Mouse (Mus musculus): ENCODE results near the gene Kpna4. TPM values are rescaled to one million over a fixed set of nuclear protein-coding genes. Genes with fewer than 3 reads are reported as not detected.
A peak's percentile ranks its signal among the peaks of the same experiment; 100 is the strongest.

Gene Kpna4
- polyA plus RNA-seq, 1 experiment from 2014 or later = 31.8 TPM

DNA sequence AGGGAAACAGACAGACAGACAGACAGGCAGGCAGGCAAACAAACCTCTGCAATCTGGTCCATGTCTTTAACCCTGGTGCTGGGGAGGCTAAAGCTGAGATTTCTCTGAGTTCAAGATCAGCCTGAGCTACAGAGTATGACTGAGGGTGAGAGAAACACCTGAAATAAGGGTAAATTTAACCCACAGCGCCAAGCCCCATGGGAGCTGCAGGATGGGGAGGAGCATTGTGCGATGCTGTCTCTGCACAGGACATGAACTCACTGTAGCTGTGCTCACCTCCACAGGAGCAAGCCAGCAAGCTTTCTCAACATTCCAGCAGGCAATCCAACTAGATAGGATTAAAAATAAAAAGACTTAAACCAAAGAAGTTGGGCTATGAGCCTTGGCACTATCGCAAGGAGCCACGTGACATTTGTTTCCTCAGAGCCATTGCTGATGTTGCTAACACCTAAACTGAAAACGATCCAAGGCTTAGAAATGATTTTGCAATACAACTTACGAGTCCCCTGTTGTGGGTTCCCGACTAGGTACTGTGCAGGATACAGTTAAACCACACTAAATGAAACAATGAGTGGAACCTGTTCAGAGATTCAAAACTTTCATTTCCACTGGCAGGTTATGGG, 15.6 kb upstream of the Kpna4 start:
- Histone ChIP-seq H3K27ac (no peak overlapping the region), H3K4me2 (no peak overlapping the region), H3K4me1 (no peaks in the 10 kb centered on the region), H3K9ac (no peak overlapping the region), H3K36me3 (no peaks in the 10 kb centered on the region), H3K27me3 (no peaks in the 10 kb centered on the region), H3K4me3 (no peak overlapping the region), H3K9me3 (no peaks in the 10 kb centered on the region)
- ATAC-seq (ENCODE audit: insufficient number of reproducible peaks, insufficient read depth, low FRiP score, low TSS enrichment, low read depth) = no peak
- WGBS = 83% methylated on average over 7 of the region's 7 CpGs

DNA sequence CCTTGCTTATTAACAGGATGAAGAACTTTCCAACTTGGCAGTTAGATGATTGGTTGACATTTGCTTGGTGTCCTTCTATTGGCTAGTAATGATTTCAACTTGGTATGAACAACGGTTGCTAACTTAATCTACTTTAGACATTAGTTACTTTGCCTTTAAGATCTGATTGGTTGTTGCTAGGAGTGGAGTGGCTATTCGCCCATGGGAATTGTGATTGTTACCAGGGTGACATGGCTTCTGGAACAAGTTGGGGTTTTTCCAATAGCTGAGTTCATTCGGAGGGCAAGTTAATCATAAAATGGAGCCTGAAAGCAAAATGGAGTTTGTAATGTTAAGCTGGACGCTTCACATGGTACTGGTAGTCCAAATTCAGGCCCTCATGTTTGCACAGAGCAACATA, 13.9 kb upstream of the Kpna4 start:
- Histone ChIP-seq H3K36me3 (no peaks in the 10 kb centered on the region), H3K9me3 (no peaks in the 10 kb centered on the region), H3K27me3 (no peaks in the 10 kb centered on the region), H3K4me2 (no peak overlapping the region), H3K4me3 (no peak overlapping the region), H3K9ac (no peak overlapping the region), H3K4me1 (no peaks in the 10 kb centered on the region), H3K27ac (no peak overlapping the region)
- WGBS = 76% methylated on average over 4 of the region's 4 CpGs
- ATAC-seq (ENCODE audit: insufficient number of reproducible peaks, insufficient read depth, low FRiP score, low TSS enrichment, low read depth) = no peak

DNA sequence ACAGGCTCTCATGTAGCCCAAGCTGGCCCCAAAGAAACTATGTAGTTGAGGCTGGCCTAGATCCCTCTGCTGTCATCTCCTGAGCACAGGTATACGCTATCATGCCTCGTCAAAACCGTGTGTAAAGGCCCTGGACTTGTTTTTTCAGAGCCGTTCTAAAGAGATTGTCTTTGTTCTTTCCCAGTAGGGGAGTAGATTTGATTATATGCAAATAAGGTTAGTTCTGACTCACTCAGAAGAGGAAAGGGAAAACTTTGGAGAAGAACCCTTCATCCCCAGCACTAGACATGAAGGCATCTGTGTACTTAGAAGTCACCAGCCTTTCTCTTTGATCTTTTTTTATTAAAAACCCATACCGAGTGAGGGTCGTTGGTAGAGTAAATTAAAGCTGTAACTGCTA, 9.1 kb upstream of the Kpna4 start:
- no peak for ATAC-seq (ENCODE audit: insufficient number of reproducible peaks, insufficient read depth, low FRiP score, low TSS enrichment, low read depth)
- H3K4me1 ChIP-seq = no peaks in the 10 kb centered on the region
- no peak overlapping the region for H3K4me2 ChIP-seq
- 76% methylated on average over 6 of the region's 6 CpGs for WGBS
- H3K36me3 ChIP-seq = no peaks in the 10 kb centered on the region
- H3K9me3 ChIP-seq = no peaks in the 10 kb centered on the region
- no peak overlapping the region for H3K9ac ChIP-seq
- H3K4me3 ChIP-seq = no peak overlapping the region
- H3K27me3 ChIP-seq = no peaks in the 10 kb centered on the region
- H3K27ac ChIP-seq = no peak overlapping the region

DNA sequence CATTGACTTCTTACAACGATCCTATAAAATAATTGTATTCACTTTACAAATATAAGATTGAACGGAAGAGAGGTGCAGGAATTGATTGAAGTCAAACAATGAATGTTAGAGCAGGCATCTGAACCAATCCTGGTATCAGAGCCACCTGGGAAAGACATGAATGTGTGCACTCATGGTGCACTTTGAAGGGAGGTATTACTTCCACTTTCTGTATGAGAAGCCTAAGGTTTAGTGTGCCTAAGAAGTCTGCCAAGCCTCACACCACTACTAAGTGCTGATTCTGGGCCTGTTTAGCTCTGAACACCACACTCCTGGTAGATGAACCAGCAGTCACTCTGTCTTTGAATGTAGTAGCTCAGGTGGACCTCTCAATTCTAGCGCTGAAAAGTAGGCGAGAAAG, 4.1 kb upstream of the Kpna4 start:
- ATAC-seq (ENCODE audit: insufficient number of reproducible peaks, insufficient read depth, low FRiP score, low TSS enrichment, low read depth) = no peak
- Histone ChIP-seq H3K36me3 (no peaks in the 10 kb centered on the region), H3K4me3 (no peak overlapping the region), H3K4me1 (no peaks in the 10 kb centered on the region), H3K27ac (no peak overlapping the region), H3K27me3 (no peaks in the 10 kb centered on the region), H3K9me3 (no peaks in the 10 kb centered on the region), H3K4me2 (no peak overlapping the region), H3K9ac (no peak overlapping the region)
- WGBS = 86% methylated on average over 4 of the region's 4 CpGs

DNA sequence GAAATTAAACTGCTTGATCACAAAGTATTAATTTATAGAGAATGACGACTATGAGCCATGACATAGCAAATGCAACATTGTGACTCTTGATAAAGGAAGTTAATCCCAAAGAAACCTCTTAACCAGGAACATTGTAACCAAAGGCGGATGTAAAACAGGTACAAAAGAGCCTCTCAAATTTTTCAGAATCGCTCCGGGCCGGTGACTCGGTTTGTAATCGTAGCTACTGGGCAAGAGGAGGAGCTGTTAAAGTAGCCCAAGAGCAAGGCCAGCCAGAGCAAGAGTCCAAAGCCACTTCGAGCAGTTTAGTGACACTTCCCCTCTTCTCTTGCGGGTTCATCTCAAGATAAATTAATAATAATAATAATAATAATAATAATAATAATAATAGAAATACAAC, 780 bp upstream of the Kpna4 start:
- WGBS = 6% methylated on average over 9 of the region's 9 CpGs
- Histone ChIP-seq H3K9ac (peak overlapping the region; percentile 71), H3K27ac (peak overlapping the region; percentile 69; the same call in 1 of the 2 replicates), H3K27me3 (no peaks in the 10 kb centered on the region), H3K4me2 (peak overlapping the region; percentile 71), H3K9me3 (no peaks in the 10 kb centered on the region), H3K36me3 (no peaks in the 10 kb centered on the region), H3K4me1 (peaks cover 13% of the 10 kb centered on the region), H3K4me3 (peak overlapping the region; percentile 97)
- ATAC-seq (ENCODE audit: insufficient number of reproducible peaks, insufficient read depth, low FRiP score, low TSS enrichment, low read depth) = no peak

DNA sequence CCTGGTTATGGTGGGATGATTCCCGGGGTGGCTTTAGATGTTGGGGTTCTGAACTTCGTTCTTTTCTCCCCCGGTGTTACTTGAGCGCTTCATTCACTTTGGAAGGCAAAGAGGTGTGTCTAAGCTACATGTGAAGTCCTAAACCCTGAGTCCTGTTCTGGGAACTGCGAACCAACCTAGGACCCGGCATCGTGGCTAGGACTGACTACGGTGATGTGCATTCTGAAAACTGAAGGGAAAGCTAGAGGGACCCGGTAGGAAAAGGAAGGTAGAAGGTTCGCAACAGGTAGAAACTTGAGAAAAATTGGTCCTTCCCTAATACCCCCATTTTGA, 399 bp upstream of the Kpna4 start:
- H3K4me3 ChIP-seq = peak overlapping the region; percentile 97
- H3K27ac ChIP-seq = peak overlapping the region; percentile 69; the same call in 1 of the 2 replicates
- H3K36me3 ChIP-seq = no peaks in the 10 kb centered on the region
- H3K4me2 ChIP-seq = peak overlapping the region; percentile 71
- ATAC-seq (ENCODE audit: insufficient number of reproducible peaks, insufficient read depth, low FRiP score, low TSS enrichment, low read depth) = peak; percentile 43; the same call in 1 of the 2 replicates
- WGBS = under 1% methylated on average over 10 of the region's 10 CpGs
- H3K9me3 ChIP-seq = no peaks in the 10 kb centered on the region
- H3K27me3 ChIP-seq = no peaks in the 10 kb centered on the region
- peak overlapping the region; percentile 71 for H3K9ac ChIP-seq
- peaks cover 13% of the 10 kb centered on the region for H3K4me1 ChIP-seq

DNA sequence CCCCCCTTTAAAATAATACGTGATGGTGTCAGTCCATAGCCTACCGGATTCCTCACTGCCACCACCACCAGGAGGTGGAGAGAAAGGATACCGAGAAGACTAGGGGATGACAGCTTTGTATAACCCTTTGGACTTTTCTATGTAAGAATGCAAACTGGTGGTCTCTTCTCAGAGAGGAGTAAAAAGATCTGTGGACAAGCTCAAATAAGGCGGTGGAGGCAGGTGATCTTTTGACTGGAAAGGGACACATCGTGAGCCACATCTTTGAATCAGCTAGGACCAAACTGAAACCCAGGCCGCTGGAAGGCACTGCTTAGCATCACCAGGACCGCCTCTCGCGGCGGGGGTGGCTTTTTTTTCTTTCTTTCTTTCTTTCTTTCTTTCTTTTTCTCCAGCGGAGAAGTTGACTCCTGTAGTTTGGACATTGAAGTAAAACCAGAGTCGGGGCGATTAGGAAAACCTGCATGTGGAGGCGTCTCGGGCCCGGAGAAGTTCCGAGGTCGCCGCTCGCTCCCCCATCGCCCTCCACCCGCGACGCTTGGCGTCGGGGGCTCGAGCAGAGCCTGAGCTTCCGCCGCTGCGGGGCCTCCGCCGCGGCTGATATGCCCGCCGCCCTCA, 913 bp downstream of the Kpna4 start:
- H3K27me3 ChIP-seq = no peaks in the 10 kb centered on the region
- no peak for ATAC-seq (ENCODE audit: insufficient number of reproducible peaks, insufficient read depth, low FRiP score, low TSS enrichment, low read depth)
- H3K4me3 ChIP-seq = peak overlapping the region; percentile 97
- H3K36me3 ChIP-seq = no peaks in the 10 kb centered on the region
- peak overlapping the region; percentile 97 for H3K27ac ChIP-seq
- peak overlapping the region; percentile 71 for H3K4me2 ChIP-seq
- WGBS = under 1% methylated on average over 35 of the region's 35 CpGs
- H3K9ac ChIP-seq = peak overlapping the region; percentile 95
- H3K9me3 ChIP-seq = no peaks in the 10 kb centered on the region
- H3K4me1 ChIP-seq = peaks cover 13% of the 10 kb centered on the region

DNA sequence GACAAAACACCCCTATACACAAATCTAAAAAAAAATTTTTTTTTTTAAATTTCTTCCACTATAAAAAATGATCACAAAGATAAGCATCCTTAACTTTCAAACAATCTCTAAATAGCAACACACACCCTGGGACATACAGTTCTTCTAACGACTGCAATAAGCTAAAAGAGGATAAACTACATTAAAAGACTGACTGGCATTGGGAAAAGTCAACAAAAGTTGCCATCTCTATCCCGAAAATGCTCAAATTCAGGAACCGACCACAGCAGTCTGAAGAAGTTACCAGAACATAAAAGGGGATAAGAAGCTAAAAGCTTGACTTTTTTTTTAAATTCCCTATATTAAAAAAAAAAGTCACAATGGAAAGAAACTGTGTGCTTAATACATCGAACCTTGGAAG, 1.5 kb downstream of the Kpna4 start:
- Histone ChIP-seq H3K27me3 (no peaks in the 10 kb centered on the region), H3K4me3 (peak overlapping the region; percentile 97), H3K36me3 (no peaks in the 10 kb centered on the region), H3K27ac (peak overlapping the region; percentile 97), H3K9ac (peak overlapping the region; percentile 95), H3K9me3 (no peaks in the 10 kb centered on the region), H3K4me1 (peaks cover 13% of the 10 kb centered on the region), H3K4me2 (peak overlapping the region; percentile 71)
- ATAC-seq (ENCODE audit: insufficient number of reproducible peaks, insufficient read depth, low FRiP score, low TSS enrichment, low read depth) = no peak
- 13% methylated on average over 4 of the region's 4 CpGs for WGBS

DNA sequence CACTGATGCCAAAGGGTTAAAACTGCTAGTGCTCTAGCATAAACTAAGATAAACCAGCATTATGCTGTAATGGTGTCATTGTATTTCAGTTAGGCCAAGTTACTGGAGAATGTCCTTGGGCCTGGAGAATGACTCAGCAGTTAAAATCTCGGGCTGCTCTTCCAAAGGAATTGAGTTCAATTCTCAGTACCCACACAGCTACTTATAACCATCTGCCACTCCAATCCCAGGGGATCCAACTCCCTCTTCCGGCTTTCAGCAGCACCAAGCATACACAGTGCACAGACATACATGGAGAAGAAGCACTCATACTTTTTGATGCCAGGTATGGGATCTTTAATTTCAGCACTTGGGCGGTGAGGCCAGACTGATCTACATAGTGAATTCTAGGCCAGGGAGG, 8.1 kb downstream of the Kpna4 start:
- Histone ChIP-seq H3K9me3 (no peaks in the 10 kb centered on the region), H3K4me3 (no peak overlapping the region), H3K27me3 (no peaks in the 10 kb centered on the region), H3K4me1 (peaks cover 3% of the 10 kb centered on the region; the same call in 1 of the 2 replicates), H3K4me2 (no peak overlapping the region), H3K27ac (no peak overlapping the region), H3K9ac (no peak overlapping the region), H3K36me3 (no peaks in the 10 kb centered on the region)
- WGBS = 60% methylated on average over 3 of the region's 3 CpGs
- ATAC-seq (ENCODE audit: insufficient number of reproducible peaks, insufficient read depth, low FRiP score, low TSS enrichment, low read depth) = no peak

DNA sequence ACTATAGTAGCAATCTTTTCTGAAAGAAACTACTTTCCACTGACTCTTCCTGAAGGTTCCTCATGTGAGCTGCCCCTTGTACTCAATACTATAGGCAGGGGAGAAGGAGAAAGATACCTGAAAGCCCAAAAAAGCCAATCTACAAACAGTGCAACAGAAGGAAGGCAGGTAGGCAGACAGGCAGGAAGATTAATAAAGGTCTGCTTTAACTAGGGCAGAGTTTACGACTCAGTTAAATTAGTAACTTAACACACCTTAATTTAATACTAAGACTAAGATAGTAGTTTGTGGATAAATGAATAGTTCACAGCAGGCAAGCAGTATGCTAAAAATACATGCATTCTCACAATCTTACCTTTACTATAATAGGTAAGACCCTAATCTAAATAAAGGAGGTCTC, 12.2 kb downstream of the Kpna4 start:
- 80% methylated on average over 1 of the region's 1 CpGs for WGBS
- H3K4me1 ChIP-seq = no peaks in the 10 kb centered on the region
- no peaks in the 10 kb centered on the region for H3K9me3 ChIP-seq
- H3K4me3 ChIP-seq = no peak overlapping the region
- no peak overlapping the region for H3K4me2 ChIP-seq
- H3K9ac ChIP-seq = no peak overlapping the region
- ATAC-seq (ENCODE audit: insufficient number of reproducible peaks, insufficient read depth, low FRiP score, low TSS enrichment, low read depth) = no peak
- no peaks in the 10 kb centered on the region for H3K36me3 ChIP-seq
- no peaks in the 10 kb centered on the region for H3K27me3 ChIP-seq
- H3K27ac ChIP-seq = no peak overlapping the region

DNA sequence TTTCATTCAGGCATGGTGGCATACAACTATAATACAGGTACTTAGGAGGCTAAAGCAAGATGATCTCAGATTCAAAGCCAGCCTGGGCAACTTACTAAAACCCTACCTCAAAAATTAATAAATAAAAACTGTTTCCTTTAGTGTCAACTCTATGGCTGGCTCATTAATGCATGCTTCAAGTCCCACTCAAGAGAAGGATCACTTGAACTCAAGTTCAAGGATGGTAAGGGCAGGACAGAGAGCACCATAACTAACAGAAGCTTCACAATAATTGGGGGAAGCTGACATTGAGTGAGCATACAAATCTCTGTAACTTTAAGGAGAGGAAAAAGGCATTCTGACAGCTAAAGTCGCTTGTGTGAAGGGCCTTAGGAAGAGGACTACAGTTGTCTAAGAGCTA, 13.0 kb downstream of the Kpna4 start:
- Histone ChIP-seq H3K27me3 (no peaks in the 10 kb centered on the region), H3K36me3 (no peaks in the 10 kb centered on the region), H3K4me2 (no peak overlapping the region), H3K9ac (no peak overlapping the region), H3K9me3 (no peaks in the 10 kb centered on the region), H3K4me3 (no peak overlapping the region), H3K27ac (no peak overlapping the region), H3K4me1 (no peaks in the 10 kb centered on the region)
- ATAC-seq (ENCODE audit: insufficient number of reproducible peaks, insufficient read depth, low FRiP score, low TSS enrichment, low read depth) = no peak
- 70% methylated on average over 1 of the region's 1 CpGs for WGBS

DNA sequence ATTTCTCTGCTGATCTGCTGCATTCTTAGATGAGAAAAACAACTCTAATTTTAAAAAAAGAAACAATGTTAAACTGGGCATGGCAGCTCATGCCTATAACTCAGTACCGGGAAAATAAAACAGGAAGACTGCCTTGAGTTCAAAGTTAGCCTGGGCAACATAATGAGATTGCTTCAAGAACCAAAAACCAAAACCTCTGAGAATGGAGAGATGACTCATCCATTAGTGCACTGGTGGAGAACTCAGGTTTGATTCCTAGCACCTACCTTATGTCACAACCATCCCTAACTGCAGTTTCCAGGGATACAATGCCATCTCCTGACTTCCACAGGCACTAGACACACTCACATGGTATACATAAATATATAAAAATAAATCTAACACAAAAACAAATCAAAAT, 17.8 kb downstream of the Kpna4 start:
- ATAC-seq (ENCODE audit: insufficient number of reproducible peaks, insufficient read depth, low FRiP score, low TSS enrichment, low read depth) = no peak
- WGBS = 87% methylated on average over 1 of the region's 1 CpGs

More for the DNA sequence above, 17.8 kb downstream of the Kpna4 start:
- H3K4me2 ChIP-seq = no peak overlapping the region
- no peak overlapping the region for H3K9ac ChIP-seq
- no peaks in the 10 kb centered on the region for H3K9me3 ChIP-seq
- H3K27ac ChIP-seq = no peak overlapping the region
- no peaks in the 10 kb centered on the region for H3K36me3 ChIP-seq
- H3K4me1 ChIP-seq = no peaks in the 10 kb centered on the region
- no peaks in the 10 kb centered on the region for H3K27me3 ChIP-seq
- no peak overlapping the region for H3K4me3 ChIP-seq
